Mouse (Mus musculus): Measurements from ENCODE around the gene Adgre5. TPM values are rescaled to one million over a fixed set of nuclear protein-coding genes. Genes with fewer than 3 reads are reported as not detected.

Adgre5 gene
- polyA plus RNA-seq, 1 experiment from 2014 or later: 64.0 TPM

DNA sequence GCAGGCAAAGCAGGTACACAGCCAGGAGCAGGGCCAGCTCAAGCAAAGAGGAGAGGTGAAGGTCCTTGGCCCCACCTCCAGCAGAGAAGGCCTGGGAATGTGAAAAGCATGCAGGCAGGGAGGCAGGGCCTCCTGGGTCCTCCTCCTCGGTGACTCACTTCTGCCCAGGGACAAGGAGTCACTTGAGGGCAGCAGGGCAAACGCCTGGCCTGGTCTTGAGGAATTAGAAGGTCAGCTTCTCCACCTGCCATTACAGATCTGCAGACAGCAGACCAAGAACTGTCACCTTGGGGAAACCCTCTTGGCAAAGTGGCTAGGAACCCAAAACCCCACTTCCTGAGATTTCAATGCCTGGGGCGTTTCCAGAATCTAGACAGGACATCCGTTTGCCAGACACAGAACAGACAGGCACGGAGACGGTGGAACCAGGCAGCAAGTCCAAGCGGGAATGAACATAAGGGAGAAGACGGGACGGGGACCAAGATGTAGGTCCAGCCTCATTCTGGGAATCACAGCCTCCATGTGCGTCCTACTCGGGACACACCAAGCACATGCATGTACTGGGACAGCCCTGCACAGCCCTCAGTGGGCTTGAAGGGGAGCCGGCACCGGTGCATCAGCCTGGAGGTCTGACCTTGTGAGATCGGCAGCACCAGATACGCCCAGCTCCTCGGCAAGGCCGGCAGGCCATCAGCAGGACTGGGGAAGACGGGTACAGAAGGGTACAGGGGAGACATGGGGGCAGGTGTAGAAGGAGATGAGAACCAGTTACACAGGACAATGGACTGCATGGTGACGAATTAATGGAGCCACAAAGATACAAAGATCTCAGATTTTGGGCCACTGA lies 43.5 kb downstream of the Adgre5 start:
- no peaks in the 10 kb centered on the region for H3K27me3 ChIP-seq
- H3K4me1 ChIP-seq: peaks cover 47% of the 10 kb centered on the region
- no peak for ATAC-seq (ENCODE audit: borderline replicate concordance, extremely low read depth, low FRiP score, low TSS enrichment)
- H3K4me3 ChIP-seq: peak overlapping the region; percentile 85
- peak overlapping the region; percentile 94 for H3K4me2 ChIP-seq
- WGBS: 43% methylated on average over 19 of the region's 19 CpGs
- peaks cover 1% of the 10 kb centered on the region; the same call in 1 of the 2 replicates for H3K36me3 ChIP-seq
- H3K9me3 ChIP-seq: no peaks in the 10 kb centered on the region
- H3K27ac ChIP-seq: peak overlapping the region; percentile 89
- H3K9ac ChIP-seq: peak overlapping the region; percentile 96

DNA sequence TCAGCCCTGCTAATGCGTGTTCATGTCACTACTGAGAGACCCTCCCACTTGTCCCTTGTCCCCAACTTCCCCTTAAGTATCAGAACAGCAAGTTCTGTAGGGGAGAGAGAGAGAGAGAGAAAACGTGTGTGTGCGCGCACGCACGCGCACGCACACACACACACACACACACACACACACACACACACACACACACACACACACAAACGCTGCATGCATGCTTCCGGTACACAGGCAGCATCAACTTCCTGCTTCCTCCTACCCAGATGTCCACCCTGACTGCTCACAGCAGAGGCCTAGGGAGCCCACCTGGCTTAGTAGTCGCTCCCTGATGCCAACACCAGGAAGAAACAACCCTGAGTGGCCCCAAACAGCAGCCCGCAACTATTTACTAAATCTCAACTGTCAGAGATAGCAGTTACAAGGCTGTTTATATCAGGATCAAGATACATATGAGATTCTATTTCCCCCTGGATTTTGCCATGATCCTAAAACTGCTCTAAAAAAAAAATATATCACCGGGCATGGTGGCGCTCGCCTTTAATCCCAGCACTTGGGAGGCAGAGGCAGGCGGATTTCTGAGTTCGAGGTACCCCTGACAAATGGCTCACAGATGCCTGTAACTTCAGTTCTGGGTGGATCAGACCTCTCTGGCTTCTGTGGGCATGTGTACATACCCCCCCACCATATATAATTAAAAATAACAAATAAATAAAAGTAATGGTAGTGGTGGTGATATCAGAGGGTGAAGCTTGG lies 45.6 kb downstream of the Adgre5 start:
- WGBS: 74% methylated on average over 11 of the region's 17 CpGs
- Histone ChIP-seq H3K4me3 (no peak overlapping the region), H3K4me1 (peaks cover 47% of the 10 kb centered on the region), H3K27ac (no peak overlapping the region; the same call in 1 of the 2 replicates), H3K9me3 (no peaks in the 10 kb centered on the region), H3K9ac (no peak overlapping the region), H3K36me3 (peaks cover 22% of the 10 kb centered on the region), H3K27me3 (no peaks in the 10 kb centered on the region), H3K4me2 (no peak overlapping the region)
- no peak for ATAC-seq (ENCODE audit: borderline replicate concordance, extremely low read depth, low FRiP score, low TSS enrichment)

DNA sequence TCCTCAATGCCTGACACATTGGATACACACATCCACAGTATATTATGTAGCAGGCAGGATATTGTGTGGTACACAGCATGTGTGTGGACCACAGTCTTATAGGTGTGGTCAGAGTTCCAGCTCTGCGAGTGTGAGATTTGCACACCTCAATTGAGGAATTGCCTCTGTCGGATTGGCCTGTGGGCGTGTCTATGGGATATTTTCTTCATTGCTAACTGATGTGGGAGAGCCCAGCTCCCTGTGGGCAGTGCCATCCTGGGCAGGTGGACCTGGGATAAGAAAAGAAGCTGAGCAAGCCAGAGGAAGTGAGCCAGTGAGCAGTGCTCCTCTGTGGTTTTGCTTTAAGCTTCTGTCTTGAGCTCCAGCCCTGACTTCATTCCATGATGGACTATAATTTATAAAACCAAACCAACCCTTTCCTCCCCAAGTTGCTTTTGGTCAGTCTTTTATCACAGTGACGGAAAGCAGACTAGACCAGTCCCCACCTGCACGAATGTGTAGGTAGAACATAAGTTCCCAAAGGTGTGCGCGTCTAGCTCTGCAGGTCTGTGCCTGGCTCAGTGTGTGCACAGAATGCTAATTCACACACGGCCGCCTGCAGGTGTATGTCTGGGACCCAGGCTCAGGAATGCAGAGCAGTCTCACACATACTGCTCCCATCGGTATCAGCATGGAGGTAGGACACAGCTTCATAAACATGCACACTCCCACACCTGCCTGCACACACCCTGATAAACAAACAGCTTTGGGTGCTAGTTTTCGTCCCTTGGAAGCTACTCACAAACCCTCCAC lies 46.6 kb downstream of the Adgre5 start:
- H3K4me2 ChIP-seq: no peak overlapping the region
- no peaks in the 10 kb centered on the region for H3K9me3 ChIP-seq
- no peak overlapping the region for H3K4me3 ChIP-seq
- no peak for ATAC-seq (ENCODE audit: borderline replicate concordance, extremely low read depth, low FRiP score, low TSS enrichment)
- no peak overlapping the region for H3K27ac ChIP-seq
- 73% methylated on average over 11 of the region's 11 CpGs for WGBS
- H3K36me3 ChIP-seq: peaks cover 24% of the 10 kb centered on the region
- H3K27me3 ChIP-seq: no peaks in the 10 kb centered on the region
- no peak overlapping the region for H3K9ac ChIP-seq
- peaks cover 39% of the 10 kb centered on the region for H3K4me1 ChIP-seq

DNA sequence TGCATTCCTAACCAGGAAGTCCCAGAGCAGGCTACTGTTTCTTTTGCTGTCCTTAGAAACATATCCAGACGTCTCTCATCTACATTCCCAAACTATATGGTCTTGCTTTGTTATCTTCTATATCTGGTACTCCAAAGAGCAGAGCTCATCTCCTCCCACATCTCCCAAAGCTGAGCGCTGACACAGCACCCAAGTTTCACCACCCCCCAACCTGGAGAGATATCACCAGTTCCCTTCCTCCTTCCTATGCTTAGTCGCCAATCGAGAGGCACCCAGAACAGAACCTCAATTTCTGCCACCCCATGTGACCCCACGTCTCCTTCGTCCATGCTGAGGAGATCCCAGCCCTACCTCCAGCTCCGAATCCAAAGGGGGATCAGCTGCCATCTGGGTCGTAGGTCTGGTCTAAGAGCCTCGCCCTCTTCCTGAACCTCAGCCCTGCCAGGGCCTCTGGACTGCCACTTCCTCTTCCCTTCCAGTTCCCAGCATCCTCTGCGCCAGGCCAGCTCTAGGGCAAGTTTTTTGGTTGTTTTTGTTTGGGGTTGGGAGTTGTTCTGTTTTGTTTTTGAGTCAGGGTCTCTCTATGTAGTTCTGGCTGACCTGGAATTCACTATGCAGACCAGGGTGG lies 47.4 kb downstream of the Adgre5 start:
- Histone ChIP-seq H3K27ac (no peak overlapping the region), H3K4me2 (no peak overlapping the region)

DNA sequence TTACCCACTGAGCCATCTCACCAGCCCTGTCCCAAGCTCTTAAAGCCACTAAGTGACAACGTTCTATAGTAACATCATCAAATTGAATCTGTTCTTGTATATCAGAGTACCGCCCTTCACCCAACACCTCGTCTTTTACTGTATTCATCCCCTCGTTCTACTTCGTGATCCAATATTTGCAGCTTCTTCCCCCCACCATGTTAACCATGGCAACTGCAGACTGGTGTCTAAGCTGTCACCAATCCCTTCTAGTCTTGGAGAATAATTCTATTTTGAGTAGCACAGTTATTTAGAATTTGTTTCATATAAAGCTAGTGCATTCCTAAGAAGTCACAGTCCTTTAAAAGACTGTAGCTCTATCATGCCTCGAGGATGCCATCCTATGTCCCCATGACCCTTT lies 51.9 kb downstream of the Adgre5 start:
- no peak overlapping the region for H3K27ac ChIP-seq
- ATAC-seq (ENCODE audit: borderline replicate concordance, extremely low read depth, low FRiP score, low TSS enrichment): no peak
- H3K4me1 ChIP-seq: 0 out of 2 replicates have a peak, but pooled peaks cover 4% of the 10 kb centered on the region
- H3K27me3 ChIP-seq: no peaks in the 10 kb centered on the region
- no peak overlapping the region for H3K4me3 ChIP-seq
- H3K36me3 ChIP-seq: peaks cover 41% of the 10 kb centered on the region
- no peak overlapping the region for H3K4me2 ChIP-seq
- no peak overlapping the region for H3K9ac ChIP-seq
- WGBS: 81% methylated on average over 6 of the region's 6 CpGs
- no peaks in the 10 kb centered on the region for H3K9me3 ChIP-seq

More for the DNA sequence above, 47.4 kb downstream of the Adgre5 start:
- no peak for ATAC-seq (ENCODE audit: borderline replicate concordance, extremely low read depth, low FRiP score, low TSS enrichment)
- Histone ChIP-seq H3K4me1 (peaks cover 35% of the 10 kb centered on the region), H3K36me3 (peaks cover 26% of the 10 kb centered on the region), H3K27me3 (no peaks in the 10 kb centered on the region), H3K9me3 (no peaks in the 10 kb centered on the region), H3K4me3 (no peak overlapping the region), H3K9ac (no peak overlapping the region)
- 71% methylated on average over 10 of the region's 10 CpGs for WGBS

DNA sequence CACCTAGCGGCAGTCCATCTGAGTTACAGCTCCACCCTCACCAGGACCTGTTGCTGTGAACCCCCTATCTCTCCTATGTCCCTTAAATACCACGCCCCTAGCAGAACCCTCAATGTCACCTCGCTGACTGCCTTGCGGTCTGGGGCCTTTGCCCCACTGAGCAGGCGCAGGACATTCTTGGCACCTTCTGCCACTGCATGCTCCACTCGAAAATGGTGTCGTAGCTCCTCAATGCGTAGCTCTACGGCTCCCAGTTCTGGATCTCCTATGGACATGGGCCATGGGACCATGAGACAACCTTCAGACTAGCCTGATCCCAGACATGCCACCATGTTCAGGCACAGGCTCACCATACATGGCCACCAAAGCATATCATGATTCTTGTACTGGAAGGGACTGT lies 56.6 kb downstream of the Adgre5 start:
- 90% methylated on average over 9 of the region's 9 CpGs for WGBS
- Histone ChIP-seq H3K4me1 (peaks cover 14% of the 10 kb centered on the region; the same call in 1 of the 2 replicates), H3K9ac (no peak overlapping the region), H3K36me3 (peaks cover 45% of the 10 kb centered on the region), H3K27me3 (no peaks in the 10 kb centered on the region), H3K27ac (no peak overlapping the region), H3K4me3 (no peak overlapping the region), H3K4me2 (no peak overlapping the region), H3K9me3 (no peaks in the 10 kb centered on the region)
- no peak for ATAC-seq (ENCODE audit: borderline replicate concordance, extremely low read depth, low FRiP score, low TSS enrichment)

DNA sequence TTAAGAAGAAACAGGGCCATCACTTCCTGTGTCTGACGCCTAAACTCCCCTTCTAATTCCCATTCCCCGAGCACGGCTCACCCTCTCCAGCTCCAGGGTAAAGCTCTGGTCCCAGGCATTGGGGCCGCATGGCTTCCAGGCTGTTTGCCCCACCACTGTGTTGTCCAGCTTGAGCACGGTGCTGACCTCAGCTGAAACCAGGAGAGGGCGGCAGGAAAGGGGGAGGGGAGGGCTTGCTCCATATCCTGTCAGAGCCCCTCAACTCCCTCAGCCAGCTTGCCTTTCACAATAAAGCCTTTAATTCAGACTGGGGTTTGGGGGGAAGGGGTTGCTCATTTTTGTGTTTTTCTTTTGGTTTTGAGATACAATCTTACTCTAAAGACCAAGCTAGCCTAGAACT lies 60.0 kb downstream of the Adgre5 start:
- Histone ChIP-seq H3K4me3 (no peak overlapping the region), H3K4me2 (no peak overlapping the region), H3K27ac (peak overlapping the region; percentile 83), H3K4me1 (peaks cover 14% of the 10 kb centered on the region; the same call in 1 of the 2 replicates), H3K36me3 (peaks cover 64% of the 10 kb centered on the region), H3K9ac (no peak overlapping the region), H3K9me3 (no peaks in the 10 kb centered on the region), H3K27me3 (no peaks in the 10 kb centered on the region)
- 16% methylated on average over 6 of the region's 6 CpGs for WGBS
- peak; percentile 56; the same call in 1 of the 2 replicates for ATAC-seq (ENCODE audit: borderline replicate concordance, extremely low read depth, low FRiP score, low TSS enrichment)

DNA sequence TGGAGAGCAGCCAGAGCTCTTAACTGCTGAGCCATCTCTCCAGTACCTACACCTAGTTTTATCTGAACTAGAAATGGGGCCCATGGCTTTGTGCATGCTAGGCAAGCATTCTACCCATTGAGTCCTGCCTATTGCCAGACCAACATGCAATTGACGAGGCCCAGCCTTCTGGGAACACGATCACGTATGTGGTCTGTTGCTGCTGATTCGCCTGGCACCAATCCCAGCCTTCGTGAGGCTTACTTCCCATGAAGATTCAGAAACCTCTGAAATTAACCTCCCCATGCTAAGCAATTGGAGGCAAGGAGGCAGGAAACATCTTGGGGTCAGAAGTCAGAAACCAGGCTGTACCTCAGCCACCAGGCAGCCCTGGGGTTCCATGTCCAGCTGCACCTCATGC lies 60.5 kb downstream of the Adgre5 start:
- no peak overlapping the region for H3K4me2 ChIP-seq
- no peak overlapping the region for H3K9ac ChIP-seq
- peaks cover 64% of the 10 kb centered on the region for H3K36me3 ChIP-seq
- no peaks in the 10 kb centered on the region for H3K27me3 ChIP-seq
- no peak overlapping the region for H3K4me3 ChIP-seq
- H3K9me3 ChIP-seq: no peaks in the 10 kb centered on the region
- H3K4me1 ChIP-seq: peaks cover 14% of the 10 kb centered on the region; the same call in 1 of the 2 replicates
- peak overlapping the region; percentile 83 for H3K27ac ChIP-seq
- WGBS: 52% methylated on average over 5 of the region's 5 CpGs
- ATAC-seq (ENCODE audit: borderline replicate concordance, extremely low read depth, low FRiP score, low TSS enrichment): no peak

DNA sequence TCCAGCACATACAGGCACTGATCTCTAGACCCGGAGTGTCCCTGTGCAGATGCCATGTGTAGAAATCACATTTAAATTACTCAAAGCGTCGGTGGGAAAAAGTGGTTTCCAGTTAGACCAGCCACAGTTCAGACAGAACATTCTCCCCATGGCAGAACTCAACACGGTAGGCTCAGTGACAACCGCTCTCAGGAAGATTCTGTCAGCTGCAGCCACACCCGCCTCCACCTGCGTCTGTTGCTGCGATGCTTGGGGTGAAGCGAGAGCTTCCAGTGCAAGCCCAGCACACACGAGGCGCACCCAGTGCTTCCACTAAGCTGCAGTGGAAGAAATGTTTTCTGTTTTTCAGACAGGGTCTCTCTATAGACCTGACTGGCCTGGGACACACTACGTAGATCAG lies 61.3 kb downstream of the Adgre5 start:
- no peak for ATAC-seq (ENCODE audit: borderline replicate concordance, extremely low read depth, low FRiP score, low TSS enrichment)
- H3K36me3 ChIP-seq: peaks cover 63% of the 10 kb centered on the region

DNA sequence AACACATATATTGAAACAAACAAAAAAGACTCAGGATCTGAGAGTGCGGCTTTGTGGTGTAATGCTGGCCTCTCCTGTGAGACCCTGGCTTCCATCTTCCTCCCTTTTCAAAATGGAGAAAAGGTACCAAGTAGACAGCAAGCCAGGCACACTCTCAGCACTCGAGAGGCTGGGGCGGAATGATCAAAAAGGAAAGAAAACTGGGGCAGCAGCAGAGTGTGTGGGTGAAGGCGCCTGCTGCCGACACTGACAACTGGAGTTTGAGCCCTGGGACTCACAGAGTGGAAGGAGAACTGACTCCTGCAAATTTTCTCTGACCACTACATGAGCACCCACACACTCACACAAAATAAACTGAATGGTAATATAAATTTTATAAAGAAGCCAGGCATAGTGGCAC lies 66.6 kb downstream of the Adgre5 start:
- H3K9ac ChIP-seq: no peak overlapping the region
- no peak for ATAC-seq (ENCODE audit: borderline replicate concordance, extremely low read depth, low FRiP score, low TSS enrichment)
- no peaks in the 10 kb centered on the region for H3K4me1 ChIP-seq
- no peaks in the 10 kb centered on the region for H3K9me3 ChIP-seq
- H3K36me3 ChIP-seq: peaks cover 76% of the 10 kb centered on the region
- H3K27me3 ChIP-seq: no peaks in the 10 kb centered on the region
- H3K27ac ChIP-seq: no peak overlapping the region
- no peak overlapping the region for H3K4me3 ChIP-seq
- WGBS: 82% methylated on average over 5 of the region's 5 CpGs
- no peak overlapping the region for H3K4me2 ChIP-seq

More for the DNA sequence above, 61.3 kb downstream of the Adgre5 start:
- Histone ChIP-seq H3K4me3 (no peak overlapping the region), H3K9me3 (no peaks in the 10 kb centered on the region), H3K27ac (no peak overlapping the region), H3K4me2 (no peak overlapping the region), H3K27me3 (no peaks in the 10 kb centered on the region), H3K9ac (no peak overlapping the region), H3K4me1 (peaks cover 14% of the 10 kb centered on the region; the same call in 1 of the 2 replicates)
- 92% methylated on average over 12 of the region's 12 CpGs for WGBS

All from lung, embryonic 15.5 days (tissue).